Mouse (Mus musculus) lung, embryonic 15.5 days (tissue): ENCODE results near the gene Snph. TPM values are rescaled to one million over a fixed set of nuclear protein-coding genes. Genes with fewer than 3 reads are reported as not detected.

ENCODE experiments used
- ATAC-seq: fragments of 200-750 bp; cut with Nextera tagmentation; 2 replicates; pipeline ENCODE4 v1.8.0; 2017; ENCODE audit warnings: moderate number of reproducible peaks, borderline replicate concordance; ENCODE audit not compliant: low FRiP score, low TSS enrichment; ENCODE audit errors: extremely low read depth
- H3K27ac ChIP-seq: fragments of 300-500 bp; sonication (generic); 2 replicates; pipeline ENCODE4 v1.5.1; 2015; ENCODE audit warnings: moderate library complexity, mild to moderate bottlenecking, inconsistent platforms
- H3K27me3 ChIP-seq: fragments of 300-500 bp; sonication (generic); 2 replicates; pipeline ENCODE4 v1.6.1; 2015; ENCODE audit warnings: inconsistent platforms
- H3K36me3 ChIP-seq: fragments of 300-500 bp; sonication (generic); 2 replicates; pipeline ENCODE4 v1.6.1; 2015; ENCODE audit warnings: inconsistent platforms
- H3K4me1 ChIP-seq: fragments of 300-500 bp; sonication (generic); 2 replicates; pipeline ENCODE4 v1.6.1; 2015; ENCODE audit warnings: inconsistent platforms
- H3K4me2 ChIP-seq: fragments of 300-500 bp; sonication (generic); 2 replicates; pipeline ENCODE4 v1.6.1; 2015; ENCODE audit warnings: inconsistent platforms, mild to moderate bottlenecking, moderate library complexity
- H3K4me3 ChIP-seq: fragments of 300-500 bp; sonication (generic); 2 replicates; pipeline ENCODE4 v1.5.1; 2015; ENCODE audit warnings: mild to moderate bottlenecking, inconsistent platforms
- H3K9ac ChIP-seq: fragments of 300-500 bp; sonication (generic); 2 replicates; pipeline ENCODE4 v1.6.1; 2015; ENCODE audit warnings: inconsistent platforms
- H3K9me3 ChIP-seq: fragments of 300-500 bp; sonication (generic); 2 replicates; pipeline ENCODE4 v1.6.1; 2016; ENCODE audit warnings: inconsistent platforms
- WGBS: fragments of 180-500 bp; shearing (Covaris S2); methylation state at CpG from one replicate; pipeline ENCODE4 v1.1.7; 2015; 5-methylcytosine and 5-hydroxymethylcytosine counted together
- polyA plus RNA-seq: library from polyadenylated mRNA; unstranded; fragments of >200 nt; fragmentation: Nextera tagmentation; extraction: Ambion mirVana; gene quantifications from 2 replicates; pipeline ENCODE4 v1.2.1, GENCODE M21; 2015

Snph gene
- 0.60 and 0.64 TPM in 2 replicates for polyA plus RNA-seq

GRCm38 (mm10) chr2:151632159-151632814, at the start of gene Snph:
Gene Snph (minus strand): TSS chr2:151632593.
- ATAC-seq, result peak; percentile 72
- Histone ChIP-seq H3K4me3 (peak within 1 kb of the TSS; percentile 55), H3K9me3 (no peaks in the 10 kb centered on the region), H3K4me1 (peaks cover 9% of the 10 kb centered on the region; the same call in 1 of the 2 replicates), H3K9ac (peak within 1 kb of the TSS; percentile 42), H3K4me2 (peak within 1 kb of the TSS; percentile 98), H3K36me3 (no peaks in the 10 kb centered on the region), H3K27me3 (peaks cover 42% of the 10 kb centered on the region), H3K27ac (no peak within 1 kb of the TSS)
- 0% methylated on average over 42 of the region's 47 CpGs for WGBS

DNA sequence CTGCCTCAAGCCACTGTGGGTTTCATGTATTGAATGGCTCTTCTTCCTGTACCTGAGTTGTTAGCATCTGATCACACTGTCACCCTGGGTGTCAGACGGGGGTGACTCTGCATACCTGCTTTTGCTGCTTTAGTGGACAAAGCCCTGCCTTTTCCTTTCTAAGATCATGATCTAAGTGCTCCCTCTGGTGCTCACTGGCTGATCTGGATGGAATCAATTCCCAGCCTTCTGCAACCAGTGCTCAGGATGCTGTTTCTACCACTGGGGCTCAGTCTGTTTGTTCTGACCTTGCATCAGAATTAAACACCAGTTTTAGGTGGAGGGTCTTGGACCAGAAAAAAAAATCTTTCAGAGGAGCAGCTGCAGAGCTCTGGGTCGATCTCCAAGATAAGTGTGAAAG, 43.8 kb upstream of the Snph start:
- no peak overlapping the region for H3K4me2 ChIP-seq
- 55% methylated on average over 2 of the region's 2 CpGs for WGBS
- no peaks in the 10 kb centered on the region for H3K36me3 ChIP-seq
- H3K9ac ChIP-seq, result no peak overlapping the region
- H3K4me3 ChIP-seq, result no peak overlapping the region
- no peaks in the 10 kb centered on the region for H3K27me3 ChIP-seq
- no peak overlapping the region for H3K27ac ChIP-seq
- no peak for ATAC-seq
- H3K9me3 ChIP-seq, result no peaks in the 10 kb centered on the region
- no peaks in the 10 kb centered on the region for H3K4me1 ChIP-seq

- 50% methylated on average over 1 of the region's 1 CpGs for WGBS
- H3K4me1 ChIP-seq, result no peaks in the 10 kb centered on the region
- ATAC-seq, result no peak
- H3K9me3 ChIP-seq, result no peaks in the 10 kb centered on the region
- H3K4me3 ChIP-seq, result no peak overlapping the region
- no peak overlapping the region for H3K4me2 ChIP-seq
- H3K9ac ChIP-seq, result no peak overlapping the region
- no peaks in the 10 kb centered on the region for H3K36me3 ChIP-seq
- H3K27ac ChIP-seq, result no peak overlapping the region
- peaks cover 7% of the 10 kb centered on the region; the same call in 1 of the 2 replicates for H3K27me3 ChIP-seq
These were observed 38.6 kb upstream of the Snph start for GRCm38 (mm10) chr2:151670968-151671329.

DNA sequence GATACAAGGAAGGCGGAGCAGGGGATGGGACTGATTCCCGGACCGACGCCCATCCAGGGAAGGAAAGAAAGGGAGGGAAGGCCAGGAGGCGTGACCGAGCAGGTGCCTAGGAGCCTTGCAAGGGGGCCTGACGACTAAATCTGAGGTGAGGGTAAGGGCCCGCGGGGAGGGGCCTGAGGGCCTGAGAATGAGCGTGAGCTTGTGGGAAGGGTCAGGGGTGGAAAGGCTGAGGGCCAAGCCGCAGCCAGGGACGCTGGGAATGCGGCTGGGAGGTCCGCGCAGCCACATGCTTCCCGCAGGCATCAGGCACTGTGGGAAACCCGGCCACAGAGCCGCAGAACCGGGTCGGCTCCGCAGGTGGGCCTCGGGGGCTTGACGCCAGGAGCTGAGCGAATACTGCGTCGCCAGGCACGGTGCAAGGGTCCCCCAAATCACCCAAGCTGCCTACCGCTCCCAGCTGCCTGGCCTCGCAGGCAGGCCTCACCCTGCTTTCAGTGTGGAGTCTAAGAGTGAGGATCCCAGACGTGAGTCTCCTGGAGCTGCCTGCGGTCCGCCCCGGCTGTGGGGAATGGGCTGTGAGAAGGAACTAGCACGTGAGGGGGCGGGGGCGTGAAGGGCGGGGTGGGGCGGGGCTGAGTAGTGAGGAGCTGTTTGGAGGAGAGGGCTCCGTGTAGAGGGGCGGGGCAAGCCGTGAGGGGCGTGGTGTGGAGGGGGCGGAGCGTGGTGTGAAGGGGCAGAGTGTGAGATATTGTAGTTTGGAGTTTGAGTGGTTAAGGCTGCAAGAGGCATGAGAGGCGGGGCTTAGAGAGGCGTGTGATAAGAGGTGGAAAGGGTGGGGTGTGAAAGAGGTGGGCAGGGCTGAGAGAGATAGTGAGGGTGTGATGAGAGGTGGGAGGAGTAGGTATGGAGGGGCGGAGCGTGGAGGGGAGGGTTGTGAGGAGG, 37.9 kb upstream of the Snph start:
- Histone ChIP-seq H3K4me2 (peak overlapping the region; percentile 24; the same call in 1 of the 2 replicates), H3K9me3 (no peaks in the 10 kb centered on the region), H3K27ac (no peak overlapping the region), H3K4me3 (no peak overlapping the region), H3K9ac (no peak overlapping the region), H3K4me1 (no peaks in the 10 kb centered on the region), H3K27me3 (peaks cover 7% of the 10 kb centered on the region; the same call in 1 of the 2 replicates), H3K36me3 (no peaks in the 10 kb centered on the region)
- WGBS, result 31% methylated on average over 48 of the region's 48 CpGs
- peak; percentile 67 for ATAC-seq

- no peak within 1 kb of the TSS for H3K4me2 ChIP-seq
- H3K27me3 ChIP-seq, result peaks cover 7% of the 10 kb centered on the region; the same call in 1 of the 2 replicates
- H3K9me3 ChIP-seq, result no peaks in the 10 kb centered on the region
- no peak within 1 kb of the TSS for H3K27ac ChIP-seq
- H3K4me1 ChIP-seq, result no peaks in the 10 kb centered on the region
- no peaks in the 10 kb centered on the region for H3K36me3 ChIP-seq
- 70% methylated on average over 3 of the region's 3 CpGs for WGBS
- no peak for ATAC-seq
- H3K4me3 ChIP-seq, result no peak within 1 kb of the TSS
- H3K9ac ChIP-seq, result no peak within 1 kb of the TSS
These were observed 36.0 kb upstream of the Snph start, which contains the start of gene Rad21l for GRCm38 (mm10) chr2:151668433-151668832. Gene Rad21l (minus strand): TSS chr2:151668533.

DNA sequence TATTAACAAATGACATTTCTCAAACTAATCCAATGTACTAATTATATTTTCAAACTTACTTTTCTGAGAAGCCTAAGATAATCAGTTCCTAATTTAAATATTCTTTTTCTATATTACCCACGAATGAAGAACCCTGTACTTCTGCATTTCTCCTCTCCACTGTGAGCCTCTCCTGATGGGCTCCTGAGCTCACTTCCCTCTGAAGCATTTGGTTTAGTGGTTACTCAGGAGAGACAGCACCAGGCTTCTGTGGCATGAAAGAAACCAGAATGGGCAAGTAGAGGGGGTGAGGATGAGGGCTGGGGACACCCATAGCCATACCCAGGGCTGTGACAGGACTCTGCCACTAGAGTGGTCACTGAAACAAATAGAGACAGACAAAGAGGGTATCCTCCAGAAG, 19.7 kb upstream of the Snph start:
- Histone ChIP-seq H3K36me3 (no peaks in the 10 kb centered on the region), H3K27me3 (no peaks in the 10 kb centered on the region), H3K9me3 (no peaks in the 10 kb centered on the region), H3K27ac (no peak overlapping the region), H3K4me1 (no peaks in the 10 kb centered on the region), H3K4me3 (no peak overlapping the region), H3K4me2 (no peak overlapping the region), H3K9ac (no peak overlapping the region)
- WGBS, result 64% methylated on average over 1 of the region's 1 CpGs
- ATAC-seq, result no peak

DNA sequence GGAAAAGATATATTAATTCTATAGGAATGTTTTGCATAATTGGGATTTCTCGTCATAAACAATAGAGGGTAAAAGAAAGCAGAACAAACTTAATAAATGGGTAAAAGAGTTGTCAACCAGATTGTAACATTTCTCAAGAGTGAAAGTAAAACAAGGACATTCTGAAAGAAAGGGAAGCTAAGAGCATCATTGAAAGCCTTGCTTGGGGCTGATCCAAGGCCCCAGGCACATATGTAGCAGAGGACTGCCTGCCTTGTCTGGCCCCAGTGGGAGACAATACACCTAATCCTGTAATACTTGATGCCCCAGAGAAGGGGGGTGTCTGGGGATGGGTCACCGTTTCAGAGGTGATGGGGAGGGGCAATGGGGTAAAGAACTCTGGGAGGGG, 3.6 kb upstream of the Snph start:
- Histone ChIP-seq H3K4me2 (no peak overlapping the region), H3K4me3 (no peak overlapping the region), H3K27ac (no peak overlapping the region), H3K9me3 (no peaks in the 10 kb centered on the region), H3K9ac (no peak overlapping the region), H3K36me3 (no peaks in the 10 kb centered on the region), H3K27me3 (peaks cover 32% of the 10 kb centered on the region), H3K4me1 (peaks cover 9% of the 10 kb centered on the region; the same call in 1 of the 2 replicates)
- ATAC-seq, result no peak
- WGBS, result 73% methylated on average over 2 of the region's 2 CpGs

DNA sequence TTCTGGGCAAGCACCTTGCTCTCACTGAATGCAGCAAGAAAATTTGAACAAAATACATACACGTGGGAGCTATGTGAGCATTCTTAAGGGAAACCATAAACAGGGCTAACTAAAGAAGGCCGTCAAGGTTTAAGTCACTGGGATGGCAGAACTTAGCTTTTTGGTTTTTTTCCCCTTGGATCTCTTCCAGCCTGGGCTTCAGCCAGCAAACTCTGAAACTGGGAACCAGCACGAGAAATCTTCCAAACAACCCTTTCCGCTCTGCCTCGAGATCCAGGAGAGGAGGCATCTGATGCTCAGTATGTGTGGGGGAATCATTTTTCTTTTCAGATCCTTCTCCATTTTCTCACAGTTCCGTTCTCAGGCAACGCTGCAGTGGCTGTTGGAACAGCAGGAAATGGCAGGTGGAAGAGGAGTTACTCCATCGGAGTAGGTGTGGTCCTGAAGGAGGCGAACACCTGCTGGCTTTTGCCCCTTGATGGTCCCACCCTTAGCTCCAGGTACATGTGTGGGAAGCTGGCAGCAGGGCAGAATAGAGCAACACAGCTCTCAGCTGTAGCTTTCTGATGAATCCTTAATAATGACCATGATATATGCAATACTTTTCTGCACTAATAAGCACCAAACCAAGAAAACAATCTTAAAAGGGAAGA, 3.1 kb upstream of the Snph start:
- WGBS, result 41% methylated on average over 9 of the region's 9 CpGs
- no peaks in the 10 kb centered on the region for H3K9me3 ChIP-seq
- peaks cover 37% of the 10 kb centered on the region for H3K27me3 ChIP-seq
- H3K4me1 ChIP-seq, result peaks cover 9% of the 10 kb centered on the region; the same call in 1 of the 2 replicates
- no peak overlapping the region for H3K27ac ChIP-seq
- H3K9ac ChIP-seq, result no peak overlapping the region
- ATAC-seq, result no peak
- H3K4me2 ChIP-seq, result no peak overlapping the region
- H3K4me3 ChIP-seq, result no peak overlapping the region
- H3K36me3 ChIP-seq, result no peaks in the 10 kb centered on the region

DNA sequence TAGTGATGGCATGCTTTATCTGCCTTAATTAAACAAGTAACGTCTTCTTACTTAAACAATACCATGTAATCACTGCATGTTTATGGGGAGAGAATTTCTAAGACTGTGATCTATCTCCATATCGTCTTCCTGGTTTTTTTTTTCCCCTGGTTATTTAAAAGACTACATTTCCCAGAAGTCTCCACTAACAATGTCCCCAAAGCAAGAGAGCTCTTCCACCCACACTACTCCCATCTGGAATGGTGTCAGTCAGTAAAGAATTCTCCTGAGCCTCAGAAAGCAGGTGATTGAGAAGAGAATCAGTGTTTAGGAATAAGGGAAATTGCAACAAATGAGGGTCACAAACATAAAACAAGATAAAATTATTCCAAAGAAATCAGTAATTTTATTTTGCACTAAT, 2.5 kb upstream of the Snph start:
- Histone ChIP-seq H3K9me3 (no peaks in the 10 kb centered on the region), H3K27ac (no peak overlapping the region), H3K27me3 (peaks cover 38% of the 10 kb centered on the region), H3K4me2 (no peak overlapping the region), H3K9ac (no peak overlapping the region), H3K4me1 (peaks cover 9% of the 10 kb centered on the region; the same call in 1 of the 2 replicates), H3K4me3 (no peak overlapping the region), H3K36me3 (no peaks in the 10 kb centered on the region)
- WGBS, result 22% methylated on average over 2 of the region's 2 CpGs
- ATAC-seq, result no peak

GRCm38 (mm10) chr2:151632982-151633381, 589 bp upstream of the Snph start:
- Histone ChIP-seq H3K27ac (no peak overlapping the region), H3K9me3 (no peaks in the 10 kb centered on the region), H3K4me2 (no peak overlapping the region), H3K9ac (no peak overlapping the region), H3K36me3 (no peaks in the 10 kb centered on the region), H3K4me3 (no peak overlapping the region), H3K27me3 (peaks cover 42% of the 10 kb centered on the region), H3K4me1 (peaks cover 9% of the 10 kb centered on the region; the same call in 1 of the 2 replicates)
- 54% methylated on average over 5 of the region's 5 CpGs for WGBS
- ATAC-seq, result no peak

DNA sequence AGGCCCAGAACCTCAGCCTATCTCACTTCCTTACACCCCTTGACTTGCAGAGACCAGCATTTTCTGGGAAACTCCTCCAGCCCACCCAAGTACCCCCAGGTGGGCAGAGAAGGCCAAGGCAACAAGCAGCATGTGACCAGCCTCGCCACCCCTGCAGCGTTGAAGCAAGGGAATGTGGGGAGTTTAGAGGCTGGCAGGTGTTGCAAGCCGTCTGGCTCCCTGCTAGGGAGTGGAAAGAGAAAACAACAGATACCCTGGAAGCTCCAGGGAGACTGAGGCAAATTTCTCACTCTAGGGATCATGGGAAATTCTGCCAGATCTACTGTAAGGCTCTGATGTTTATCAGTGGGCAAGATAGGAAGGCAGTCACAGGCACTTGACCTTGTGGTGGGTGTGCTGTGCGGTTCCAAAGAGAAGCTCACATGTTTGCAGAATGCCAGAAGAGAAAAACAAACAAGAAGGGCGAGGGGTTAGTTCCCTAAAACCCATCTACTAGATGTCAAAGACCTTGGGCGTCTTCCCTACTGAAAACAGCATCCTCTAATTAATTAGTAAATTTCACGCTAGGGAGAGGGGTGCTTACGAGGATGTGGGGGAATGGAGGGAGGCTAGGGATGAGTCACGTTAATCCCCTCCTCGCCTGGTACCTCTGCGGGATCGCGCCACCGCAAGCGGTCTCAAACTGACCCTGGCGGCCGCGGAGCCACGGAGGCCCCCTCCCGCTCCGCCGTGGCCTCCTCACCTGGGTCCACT, 811 bp downstream of the Snph start:
- H3K9me3 ChIP-seq, result no peaks in the 10 kb centered on the region
- peak; percentile 44; the same call in 1 of the 2 replicates for ATAC-seq
- H3K27ac ChIP-seq, result no peak overlapping the region
- H3K4me3 ChIP-seq, result peak overlapping the region; percentile 55
- no peaks in the 10 kb centered on the region for H3K36me3 ChIP-seq
- peak overlapping the region; percentile 42 for H3K9ac ChIP-seq
- peak overlapping the region; percentile 98 for H3K4me2 ChIP-seq
- 4% methylated on average over 22 of the region's 22 CpGs for WGBS
- peaks cover 42% of the 10 kb centered on the region for H3K27me3 ChIP-seq
- peaks cover 9% of the 10 kb centered on the region; the same call in 1 of the 2 replicates for H3K4me1 ChIP-seq
